Mouse (Mus musculus) G1E (cell line): ENCODE results near the gene Fam131b. TPM values are rescaled to one million over a fixed set of nuclear protein-coding genes. Genes with fewer than 3 reads are reported as not detected.

Source experiments
- ATAC-seq: 2 replicates; pipeline ENCODE4 v1.8.0; 2016; ENCODE audit warnings: mild to moderate bottlenecking; ENCODE audit not compliant: insufficient number of reproducible peaks, poor library complexity, low FRiP score, severe bottlenecking; ENCODE audit errors: extremely low read depth
- DNase-seq: peaks from one replicate; pipeline ENCODE4 v3.0.0; 2012; ENCODE audit warnings: low spot score
- H3K27me3 ChIP-seq: 2 replicates; pipeline ENCODE4 v1.6.1; 2012; ENCODE audit warnings: mild to moderate bottlenecking, low read length, inconsistent platforms; ENCODE audit not compliant: insufficient read depth
- H3K36me3 ChIP-seq: replicated peaks from 2 replicates; pipeline ENCODE3; 2012; ENCODE audit warnings: mild to moderate bottlenecking, inconsistent platforms
- H3K4me1 ChIP-seq: 2 replicates; pipeline ENCODE4 v1.6.1; 2012; ENCODE audit warnings: low read depth, low read length, inconsistent platforms, mixed read lengths; ENCODE audit not compliant: insufficient read depth
- H3K4me3 ChIP-seq: 2 replicates; pipeline ENCODE4 v1.5.1; 2012; ENCODE audit warnings: low read depth, mild to moderate bottlenecking, inconsistent platforms, low read length, moderate library complexity, mixed read lengths
- H3K9me3 ChIP-seq: replicated peaks from 2 replicates; pipeline ENCODE4 v1.6.1; 2012; ENCODE audit warnings: inconsistent platforms
- CTCF ChIP-seq: IDR thresholded peaks from 2 replicates; pipeline ENCODE4 v1.5.1; 2012; ENCODE audit warnings: low read depth, low read length, inconsistent platforms, mixed read lengths
- GATA1 ChIP-seq: IDR thresholded peaks from 2 replicates; pipeline ENCODE4 v1.6.1; 2012; ENCODE audit warnings: borderline replicate concordance, low read length, inconsistent platforms, mixed read lengths
- GATA2 ChIP-seq: IDR thresholded peaks from 2 replicates; pipeline ENCODE4 v1.6.1; 2012; ENCODE audit warnings: low read depth, low read length, inconsistent platforms, borderline replicate concordance
- POLR2AphosphoS5 ChIP-seq: IDR thresholded peaks from 2 replicates; pipeline ENCODE4 v1.6.1; 2012; ENCODE audit warnings: low read depth, low read length, inconsistent platforms; ENCODE audit not compliant: insufficient replicate concordance
- TAL1 ChIP-seq: conservative IDR thresholded peaks from 2 replicates; pipeline ENCODE4 v1.6.1; 2012; ENCODE audit warnings: low read depth, low read length, inconsistent platforms, mixed read lengths
- polyA plus RNA-seq: library from polyadenylated mRNA; stranded (reverse); fragments of >175 nt; gene quantifications from 2 replicates; pipeline ENCODE4 v1.2.3, GENCODE M21; 2012
- total RNA-seq, 2 experiments: library from RNA; stranded (forward) in 1 of 2; stranded (reverse) in 1 of 2; fragments of 200-1000 nt in 1 of 2; fragments of >200 nt in 1 of 2; fragmentation: Nextera tagmentation in 1 of 2; gene quantifications; 2 replicates each; pipeline ENCODE4 v1.2.3; 2014 to 2017

Fam131b gene
- total and polyA plus RNA-seq, 3 experiments = 0.01 to 0.05 TPM; not detected in 1

DNA sequence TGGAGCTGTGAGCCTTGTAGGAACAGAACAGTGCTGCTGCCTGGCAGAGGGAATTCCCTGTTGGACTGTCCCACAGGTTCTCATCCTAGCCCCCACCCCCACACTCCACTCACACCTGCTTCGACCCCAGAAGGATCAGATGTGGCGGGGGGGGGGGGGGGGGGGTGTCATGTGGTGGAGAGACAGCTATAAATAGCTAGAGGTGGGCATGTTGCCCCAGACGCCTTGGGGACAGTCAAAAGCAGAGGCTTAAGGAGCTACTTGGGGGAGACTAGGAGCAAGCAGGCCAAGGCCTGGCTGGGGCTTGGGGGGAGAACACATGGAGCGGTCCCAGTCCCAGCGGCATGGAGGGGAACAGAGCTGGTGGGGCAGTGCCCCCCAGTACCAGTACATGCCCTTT, 38.0 kb downstream of the Fam131b start, which contains the start of gene Clcn1:
Gene Clcn1, plus strand, starts transcription at position 238 of the 400 bp plus-strand sequence.
- DNase-seq = no peak
- ATAC-seq = no peak
- H3K4me1 ChIP-seq = no peaks in the 10 kb centered on the region
- peaks cover under 1% of the 10 kb centered on the region; the same call in 1 of the 2 replicates for H3K27me3 ChIP-seq
- TF ChIP-seq CTCF (no peak), POLR2AphosphoS5 (no peak), GATA2 (no peak), TAL1 (no peak), GATA1 (no peak)
- no peak within 1 kb of the TSS for H3K4me3 ChIP-seq
- no peaks in the 10 kb centered on the region for H3K9me3 ChIP-seq
- peaks cover 42% of the 10 kb centered on the region for H3K36me3 ChIP-seq

- no peak overlapping the region for H3K4me3 ChIP-seq
- no peaks in the 10 kb centered on the region for H3K27me3 ChIP-seq
- peaks cover 74% of the 10 kb centered on the region for H3K36me3 ChIP-seq
- DNase-seq = no peak
- H3K4me1 ChIP-seq = no peaks in the 10 kb centered on the region
- TF ChIP-seq GATA2 (no peak), TAL1 (no peak), POLR2AphosphoS5 (no peak; the same call in 1 of the 2 replicates), CTCF (no peak), GATA1 (no peak)
- no peaks in the 10 kb centered on the region for H3K9me3 ChIP-seq
- no peak for ATAC-seq
These were observed 41.4 kb downstream of the Fam131b start for GRCm38 (mm10) chr6:42282865-42283528.

DNA sequence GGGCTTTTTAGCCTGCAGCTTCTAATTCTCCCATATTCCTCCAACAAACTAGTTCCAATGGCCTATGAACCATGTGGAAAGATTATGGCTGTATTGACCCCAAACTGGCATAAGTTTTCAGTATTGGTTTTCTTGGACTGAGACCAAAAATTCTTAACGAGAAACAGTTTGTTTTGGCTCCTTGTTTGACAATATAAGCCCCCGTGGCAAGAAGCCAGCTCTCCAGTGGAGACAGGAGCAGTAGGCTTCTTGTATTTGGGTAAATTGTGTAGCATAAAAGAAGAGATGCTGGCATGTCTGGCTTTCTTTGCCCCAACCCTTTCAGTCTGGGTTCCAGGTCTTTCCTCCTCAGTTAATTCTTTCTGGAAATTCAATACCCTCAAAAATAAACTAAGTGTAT, 48.3 kb downstream of the Fam131b start:
- Histone ChIP-seq H3K9me3 (no peaks in the 10 kb centered on the region), H3K4me3 (no peak overlapping the region), H3K36me3 (peaks cover 91% of the 10 kb centered on the region), H3K4me1 (no peaks in the 10 kb centered on the region), H3K27me3 (no peaks in the 10 kb centered on the region)
- DNase-seq = no peak
- ATAC-seq = no peak
- TF ChIP-seq CTCF (no peak), GATA1 (no peak), TAL1 (no peak)

GRCm38 (mm10) chr6:42270817-42271216, 53.6 kb downstream of the Fam131b start:
- no peak for TF ChIP-seq GATA2
- TF ChIP-seq POLR2AphosphoS5 = no peak
- TF ChIP-seq CTCF = no peak
- TF ChIP-seq TAL1 = no peak
- no peak for TF ChIP-seq GATA1
- Histone ChIP-seq H3K4me1 (peaks cover 25% of the 10 kb centered on the region), H3K4me3 (no peak overlapping the region), H3K27me3 (no peaks in the 10 kb centered on the region), H3K36me3 (peaks cover 81% of the 10 kb centered on the region), H3K9me3 (no peaks in the 10 kb centered on the region)
- ATAC-seq (no peak), DNase-seq (no peak)

DNA sequence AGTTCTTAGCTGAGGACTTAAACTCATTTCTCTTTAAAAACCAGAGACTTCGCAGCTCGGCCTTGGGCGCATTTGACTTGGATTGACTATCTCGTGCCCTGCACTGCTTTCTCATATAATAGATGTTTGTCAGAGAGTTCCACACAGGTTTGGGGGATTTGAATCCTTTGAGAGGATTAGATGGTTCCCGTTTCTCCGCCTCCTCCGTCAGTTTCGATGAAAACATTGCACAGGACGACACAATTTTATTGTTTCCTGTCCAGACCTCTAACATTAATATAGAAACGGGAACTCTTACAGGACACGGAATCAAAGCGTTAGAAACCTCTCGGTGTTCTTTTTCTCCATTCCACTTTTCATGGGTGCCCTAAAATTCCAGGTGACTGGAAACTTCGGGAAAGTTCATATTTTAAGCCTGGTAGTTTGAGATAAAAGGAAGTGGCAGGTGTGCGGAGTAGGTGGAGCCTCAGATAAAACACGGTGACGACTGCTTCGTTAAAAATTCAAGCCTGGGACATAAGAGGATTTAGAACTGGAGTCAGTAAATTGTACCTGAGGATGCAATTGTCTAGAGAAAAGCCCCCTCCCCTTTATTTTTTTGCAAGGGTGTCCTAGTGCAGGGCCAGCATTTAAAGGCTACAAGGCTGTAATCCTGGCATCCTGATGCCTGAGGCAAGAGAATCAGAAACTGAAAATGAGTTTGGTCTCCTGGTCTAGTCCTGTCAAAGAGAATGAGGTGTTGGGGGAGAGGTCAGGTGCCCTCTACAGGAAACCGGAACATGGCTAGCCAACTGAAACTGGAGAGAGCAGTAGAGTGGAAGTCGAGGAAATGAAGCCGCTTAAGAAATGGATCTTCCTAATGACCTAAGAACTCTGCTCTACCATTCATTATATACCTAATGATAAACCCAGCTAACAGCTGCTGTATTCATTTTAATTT, 58.8 kb downstream of the Fam131b start:
- H3K4me3 ChIP-seq = peak overlapping the region; percentile 96
- H3K36me3 ChIP-seq = peaks cover 36% of the 10 kb centered on the region
- H3K27me3 ChIP-seq = 0 out of 2 replicates have a peak, but pooled peaks cover 5% of the 10 kb centered on the region
- H3K4me1 ChIP-seq = peaks cover 46% of the 10 kb centered on the region
- TF ChIP-seq TAL1 (0 out of 2 replicates have a peak, but pooled peaks have one; percentile 12), GATA1 (no peak)
- DNase-seq = peak; percentile 27
- no peaks in the 10 kb centered on the region for H3K9me3 ChIP-seq
- 0 out of 2 replicates have a peak, but pooled peaks have one; percentile 16 for ATAC-seq

Other genes with a start within 250 kb of the Fam131b start
- not detected in 2 replicates for gene Tas2r139, start 183.7 kb downstream of the Fam131b start, total RNA-seq (2014; fragmentation: Nextera tagmentation)
- gene Tas2r139, start 183.7 kb downstream of the Fam131b start, total RNA-seq (2017) = 0.23 TPM in 1 of 2 replicates, not detected in the other
- gene Tas2r139, start 183.7 kb downstream of the Fam131b start, polyA plus RNA-seq = not detected in 2 replicates
- not detected in 2 replicates for gene Tas2r144, start 109.3 kb downstream of the Fam131b start, total RNA-seq (2014; fragmentation: Nextera tagmentation)
- 0.16 TPM in 1 of 2 replicates, not detected in the other for gene Tas2r144, start 109.3 kb downstream of the Fam131b start, total RNA-seq (2017)
- gene Tas2r144, start 109.3 kb downstream of the Fam131b start, polyA plus RNA-seq = not detected in 2 replicates
- 0.83 TPM in 1 of 2 replicates, not detected in the other for gene Gstk1, start 78.7 kb downstream of the Fam131b start, total RNA-seq (2014; fragmentation: Nextera tagmentation)
- gene Gstk1, start 78.7 kb downstream of the Fam131b start, total RNA-seq (2017) = 0.55 and 0.99 TPM in 2 replicates
- not detected in 2 replicates for gene Gstk1, start 78.7 kb downstream of the Fam131b start, polyA plus RNA-seq
- not detected in 2 replicates for gene Tmem139, start 62.7 kb downstream of the Fam131b start, total RNA-seq (2014; fragmentation: Nextera tagmentation)
- 0.11 TPM in 1 of 2 replicates, not detected in the other for gene Tmem139, start 62.7 kb downstream of the Fam131b start, total RNA-seq (2017)
- gene Tmem139, start 62.7 kb downstream of the Fam131b start, polyA plus RNA-seq = not detected in 2 replicates
- gene Casp2, start 59.7 kb downstream of the Fam131b start, total RNA-seq (2014; fragmentation: Nextera tagmentation) = 76.7 and 91.2 TPM in 2 replicates
- 64.4 and 66.5 TPM in 2 replicates for gene Casp2, start 59.7 kb downstream of the Fam131b start, total RNA-seq (2017)
- gene Casp2, start 59.7 kb downstream of the Fam131b start, polyA plus RNA-seq = 8.2 and 9.2 TPM in 2 replicates
- 0.24 and 0.45 TPM in 2 replicates for gene Clcn1, start 38.0 kb downstream of the Fam131b start, total RNA-seq (2014; fragmentation: Nextera tagmentation)
- gene Clcn1, start 38.0 kb downstream of the Fam131b start, total RNA-seq (2017) = 0.06 and 0.11 TPM in 2 replicates
- not detected in 2 replicates for gene Clcn1, start 38.0 kb downstream of the Fam131b start, polyA plus RNA-seq
- gene Zyx, start 25.0 kb upstream of the Fam131b start, total RNA-seq (2014; fragmentation: Nextera tagmentation) = 70.2 and 70.3 TPM in 2 replicates
- gene Zyx, start 25.0 kb upstream of the Fam131b start, total RNA-seq (2017) = 14.8 and 19.1 TPM in 2 replicates
- gene Zyx, start 25.0 kb upstream of the Fam131b start, polyA plus RNA-seq = 319 and 320 TPM in 2 replicates
- gene Epha1, start 48.6 kb upstream of the Fam131b start, total RNA-seq (2014; fragmentation: Nextera tagmentation) = not detected in 2 replicates
- 0.23 TPM in 1 of 2 replicates, not detected in the other for gene Epha1, start 48.6 kb upstream of the Fam131b start, total RNA-seq (2017)
- gene Epha1, start 48.6 kb upstream of the Fam131b start, polyA plus RNA-seq = not detected in 2 replicates
- gene Tas2r143, start 75.6 kb upstream of the Fam131b start, total RNA-seq (2014; fragmentation: Nextera tagmentation) = not detected in 2 replicates
- 0.22 and 0.23 TPM in 2 replicates for gene Tas2r143, start 75.6 kb upstream of the Fam131b start, total RNA-seq (2017)
- gene Tas2r143, start 75.6 kb upstream of the Fam131b start, polyA plus RNA-seq = not detected in 2 replicates
- gene Tas2r135, start 80.8 kb upstream of the Fam131b start, total RNA-seq (2014; fragmentation: Nextera tagmentation) = not detected in 2 replicates
- gene Tas2r135, start 80.8 kb upstream of the Fam131b start, total RNA-seq (2017) = 0.27 TPM in 1 of 2 replicates, not detected in the other
- gene Tas2r135, start 80.8 kb upstream of the Fam131b start, polyA plus RNA-seq = not detected in 2 replicates
- not detected in 2 replicates for gene Tas2r126, start 109.9 kb upstream of the Fam131b start, total RNA-seq (2014; fragmentation: Nextera tagmentation)
- not detected in 2 replicates for gene Tas2r126, start 109.9 kb upstream of the Fam131b start, total RNA-seq (2017)
- not detected in 2 replicates for gene Tas2r126, start 109.9 kb upstream of the Fam131b start, polyA plus RNA-seq
- not detected in 2 replicates for gene Olfr458, start 140.6 kb upstream of the Fam131b start, total RNA-seq (2014; fragmentation: Nextera tagmentation)
- 0.05 and 0.17 TPM in 2 replicates for gene Olfr458, start 140.6 kb upstream of the Fam131b start, total RNA-seq (2017)
- not detected in 2 replicates for gene Olfr458, start 140.6 kb upstream of the Fam131b start, polyA plus RNA-seq
- gene Olfr457, start 151.7 kb upstream of the Fam131b start, total RNA-seq (2014; fragmentation: Nextera tagmentation) = not detected in 2 replicates
- gene Olfr457, start 151.7 kb upstream of the Fam131b start, total RNA-seq (2017) = 0.11 TPM in 1 of 2 replicates, not detected in the other
- not detected in 2 replicates for gene Olfr457, start 151.7 kb upstream of the Fam131b start, polyA plus RNA-seq
- not detected in 2 replicates for gene Olfr456, start 162.6 kb upstream of the Fam131b start, total RNA-seq (2014; fragmentation: Nextera tagmentation)
- gene Olfr456, start 162.6 kb upstream of the Fam131b start, total RNA-seq (2017) = not detected in 2 replicates
- not detected in 2 replicates for gene Olfr456, start 162.6 kb upstream of the Fam131b start, polyA plus RNA-seq
- gene Olfr455, start 222.9 kb upstream of the Fam131b start, total RNA-seq (2014; fragmentation: Nextera tagmentation) = not detected in 2 replicates
- not detected in 2 replicates for gene Olfr455, start 222.9 kb upstream of the Fam131b start, total RNA-seq (2017)
- not detected in 2 replicates for gene Olfr455, start 222.9 kb upstream of the Fam131b start, polyA plus RNA-seq